Mouse (Mus musculus): Measurements from ENCODE around the gene Aurka.

DNA sequence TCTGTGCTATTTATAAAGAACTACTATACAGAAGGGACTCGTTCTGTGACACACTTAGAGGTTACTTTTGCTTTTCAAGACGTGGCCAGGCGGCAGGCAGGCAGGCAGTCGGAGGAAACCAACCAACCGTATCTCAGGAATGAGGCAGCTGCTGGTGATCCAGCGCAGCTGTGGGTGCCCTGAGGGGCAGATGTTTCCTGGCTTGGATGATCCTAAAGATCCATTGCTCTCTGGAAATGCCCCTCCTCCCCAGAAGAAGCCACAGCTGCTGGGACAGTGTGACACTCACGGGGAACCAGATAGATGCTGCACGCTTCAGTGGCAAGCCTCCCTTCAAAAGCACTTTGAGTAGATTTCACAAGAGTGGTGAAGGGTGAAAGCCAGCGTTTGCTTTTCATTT lies 42.1 kb upstream of the Aurka start:
- TF ChIP-seq CTCF (IDR thresholded peaks at IDR 0.05; ENCODE audit: control insufficient read depth, insufficient read depth, low read length) (no peak), POLR2A (IDR thresholded peaks at IDR 0.05; ENCODE audit: borderline replicate concordance, control insufficient read depth, low read depth, low read length) (no peak)
